Mouse (Mus musculus): ENCODE results near the gene Sin3b.

Sin3b gene

GRCm38 (mm10) chr8:72756031-72756430, 32.9 kb downstream of the Sin3b start:
- no peak for DNase-seq

DNA sequence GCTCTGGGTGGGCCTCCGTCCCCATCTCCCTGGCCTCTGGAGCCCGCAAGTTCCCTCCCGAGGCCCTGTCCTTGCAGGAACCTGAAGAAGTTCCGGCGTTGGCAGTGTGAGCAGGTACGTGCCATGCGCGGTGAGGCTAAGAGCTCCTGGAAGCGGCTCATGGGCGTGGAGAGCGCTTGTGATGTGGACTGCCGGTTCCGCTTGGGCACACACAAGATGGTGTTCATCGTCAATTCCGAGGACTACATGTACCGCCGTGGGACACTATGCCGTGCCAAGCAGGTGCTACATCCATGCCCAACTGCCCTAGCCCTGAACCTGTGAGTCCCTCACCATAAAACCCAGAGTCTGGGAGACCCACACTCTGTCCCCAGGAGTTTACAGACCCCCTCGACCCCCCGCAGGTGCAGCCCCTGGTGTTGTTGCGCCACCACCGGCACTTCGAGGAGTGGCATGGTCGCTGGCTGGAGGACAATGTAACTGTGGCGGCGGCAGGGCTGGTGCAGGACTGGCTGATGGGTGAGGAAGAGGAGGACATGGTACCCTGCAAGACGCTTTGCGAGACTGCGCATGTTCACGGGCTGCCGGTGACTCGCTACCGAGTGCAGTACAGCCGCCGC, 33.8 kb downstream of the Sin3b start:
- DNase-seq: no peak

DNA sequence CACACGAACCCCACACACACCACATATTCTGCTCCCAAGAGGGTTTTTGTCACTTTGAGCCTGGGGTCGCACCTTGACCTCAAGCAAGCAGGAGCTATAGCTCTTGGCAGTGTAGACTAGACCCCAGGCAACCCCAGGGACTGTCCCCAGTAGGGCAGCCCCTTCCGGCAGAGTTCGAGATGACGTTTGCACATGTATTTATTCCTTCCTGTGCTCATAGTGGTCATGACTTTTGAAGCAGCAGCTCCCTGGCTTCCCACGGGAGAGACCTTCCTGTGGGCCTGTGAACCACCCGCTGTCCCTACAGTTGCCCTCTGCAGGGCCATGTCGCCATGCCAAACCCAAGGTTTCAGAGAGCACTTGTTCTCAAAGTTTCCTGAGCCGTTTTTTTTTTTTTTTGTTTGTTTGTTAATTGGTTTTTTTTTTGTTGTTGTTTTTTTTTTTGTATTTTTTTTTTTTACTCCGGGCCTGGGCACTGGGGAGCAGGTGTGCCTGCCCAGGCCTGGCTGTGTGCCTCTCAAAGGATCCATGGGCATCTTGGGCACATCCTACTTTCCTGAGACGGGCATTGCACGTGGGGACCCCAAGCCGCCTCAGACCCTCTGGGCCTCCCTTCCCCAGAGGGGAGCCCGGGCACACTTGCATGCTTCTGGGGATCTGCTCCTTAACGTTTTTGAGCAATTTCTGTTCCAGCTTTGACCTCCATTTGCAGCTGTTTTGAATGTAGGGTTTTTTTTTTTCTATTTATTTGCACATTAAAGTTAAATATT, 34.5 kb downstream of the Sin3b start:
- no peak for DNase-seq

GRCm38 (mm10) chr8:72758310-72758709, 35.2 kb downstream of the Sin3b start:
- DNase-seq: no peak

DNA sequence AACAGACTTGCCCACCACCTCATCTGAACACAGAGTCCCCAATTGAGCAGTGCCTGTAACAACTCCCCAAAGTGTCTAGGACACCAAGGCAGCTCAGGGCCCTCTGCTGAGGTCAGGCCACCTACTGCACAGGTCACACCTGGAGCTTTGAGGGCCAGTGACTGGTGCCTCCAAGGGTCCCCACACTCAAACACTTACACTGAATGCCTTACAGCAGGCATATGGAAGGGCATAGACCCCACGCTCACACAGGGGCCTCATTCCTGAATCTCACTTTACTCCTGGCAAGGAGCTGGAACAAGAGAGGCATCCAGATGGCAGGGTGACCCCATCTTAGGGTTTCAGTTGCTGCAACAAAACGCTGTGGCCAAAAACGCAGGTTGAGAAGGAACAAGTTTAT, 37.1 kb downstream of the Sin3b start:
- no peak for DNase-seq

DNA sequence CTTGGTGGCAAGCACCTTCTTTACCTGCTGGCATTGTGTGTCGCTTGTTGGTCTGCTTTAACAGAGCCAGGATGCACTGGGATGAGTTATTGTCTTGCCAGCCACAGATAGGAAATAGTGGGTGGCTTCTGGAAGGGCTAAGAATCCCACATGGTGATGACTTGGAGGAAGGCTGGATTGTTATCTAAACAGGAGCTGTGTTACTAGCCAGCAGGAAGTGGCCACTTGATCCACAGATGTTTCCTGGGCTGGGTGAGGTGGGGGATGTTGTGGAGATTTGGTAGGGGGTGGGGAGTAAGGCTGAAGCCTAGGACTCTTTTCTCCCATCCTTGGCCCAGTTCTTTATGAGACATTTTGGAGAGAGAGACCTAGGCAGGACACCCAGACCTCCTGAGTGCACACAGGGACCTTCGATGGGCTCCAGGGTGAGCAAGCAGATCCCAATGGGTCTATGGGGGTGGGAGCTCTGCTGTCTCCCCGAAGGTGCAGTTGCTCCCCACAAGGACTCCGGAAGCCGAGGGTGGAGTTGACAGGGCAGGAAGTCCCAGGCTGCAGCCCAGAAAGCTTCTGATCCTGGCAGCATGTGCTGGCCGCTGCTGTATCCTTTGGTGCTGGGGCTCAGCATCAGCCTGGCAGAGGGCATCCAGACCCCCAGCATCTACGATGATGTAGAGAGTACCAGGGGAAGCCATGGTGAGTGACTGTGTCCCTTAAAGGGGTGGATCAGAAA, 38.4 kb downstream of the Sin3b start, which contains the start of gene F2rl3:
Gene F2rl3, plus strand, starts transcription at position 559 of the 730 bp plus-strand sequence.
- no peak for DNase-seq

DNA sequence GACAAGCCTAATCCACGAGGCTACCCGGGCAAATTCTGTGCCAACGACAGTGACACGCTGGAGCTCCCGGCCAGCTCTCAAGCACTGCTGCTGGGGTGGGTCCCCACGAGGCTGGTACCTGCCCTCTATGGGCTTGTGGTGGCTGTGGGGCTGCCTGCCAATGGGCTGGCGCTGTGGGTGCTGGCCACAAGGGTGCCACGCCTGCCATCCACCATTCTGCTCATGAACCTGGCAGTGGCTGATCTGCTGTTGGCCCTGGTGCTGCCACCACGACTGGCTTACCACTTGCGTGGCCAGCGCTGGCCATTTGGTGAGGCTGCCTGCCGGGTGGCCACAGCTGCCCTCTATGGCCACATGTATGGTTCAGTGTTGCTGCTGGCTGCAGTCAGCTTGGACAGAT, 39.2 kb downstream of the Sin3b start:
- DNase-seq: no peak

DNA sequence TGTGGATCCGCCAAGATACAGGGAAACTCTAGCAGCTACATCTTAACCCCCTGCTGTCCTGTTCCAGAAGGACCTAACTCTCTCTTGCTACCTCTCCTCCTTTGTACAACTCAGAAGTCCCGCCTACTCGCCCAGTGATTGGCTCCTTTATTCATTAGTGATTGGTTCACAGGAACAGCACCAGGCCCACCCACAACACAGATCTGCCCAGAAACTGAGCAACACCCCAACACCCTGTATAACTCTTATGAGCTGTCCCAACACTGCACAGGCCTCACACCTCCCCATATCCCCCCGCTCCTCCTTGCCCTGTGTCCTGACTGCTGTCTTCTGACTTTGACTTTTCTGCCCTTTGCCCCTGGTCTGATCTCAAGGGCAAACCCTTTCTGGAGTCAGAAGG, 42.6 kb downstream of the Sin3b start:
- no peak for DNase-seq

GRCm38 (mm10) chr8:72766777-72767176, 43.7 kb downstream of the Sin3b start:
- no peak for DNase-seq

DNA sequence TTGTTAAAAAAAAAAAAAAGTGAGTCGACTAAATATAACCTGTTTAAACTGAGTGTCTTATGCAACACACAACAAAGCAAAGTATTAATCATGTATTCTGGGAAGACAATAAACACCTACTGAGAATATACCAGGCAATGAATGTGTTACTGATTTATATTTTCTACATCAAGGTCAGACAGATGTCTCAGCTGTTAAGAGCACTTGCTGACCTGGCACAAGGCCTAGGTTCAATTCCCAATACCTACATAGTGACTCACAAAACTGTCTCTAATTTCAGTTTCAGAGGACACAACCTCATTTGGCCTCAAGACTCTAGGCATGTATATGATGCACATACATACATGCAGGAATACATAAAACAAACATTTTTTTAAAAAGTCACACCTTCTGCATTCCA, 54.7 kb downstream of the Sin3b start:
- no peak for DNase-seq

DNA sequence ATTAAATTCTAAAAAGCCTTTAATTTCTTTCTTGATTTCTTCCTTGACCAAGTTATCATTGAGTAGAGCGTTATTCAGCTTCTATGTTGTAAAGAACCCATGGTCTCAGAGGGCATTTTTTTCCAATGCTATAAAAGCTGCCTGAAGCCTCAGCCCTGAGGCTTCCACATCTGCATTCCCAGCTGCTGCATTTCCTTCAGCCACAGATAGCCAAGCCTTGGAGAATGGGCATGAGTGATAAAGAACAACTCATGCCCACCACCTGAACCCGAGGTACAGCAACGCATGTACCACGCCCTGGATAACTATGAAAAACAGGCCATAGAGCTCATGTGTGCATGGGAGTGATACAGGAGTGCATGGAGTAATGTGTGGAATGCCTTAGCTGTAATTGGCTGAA, 57.6 kb downstream of the Sin3b start:
- no peak for DNase-seq

DNA sequence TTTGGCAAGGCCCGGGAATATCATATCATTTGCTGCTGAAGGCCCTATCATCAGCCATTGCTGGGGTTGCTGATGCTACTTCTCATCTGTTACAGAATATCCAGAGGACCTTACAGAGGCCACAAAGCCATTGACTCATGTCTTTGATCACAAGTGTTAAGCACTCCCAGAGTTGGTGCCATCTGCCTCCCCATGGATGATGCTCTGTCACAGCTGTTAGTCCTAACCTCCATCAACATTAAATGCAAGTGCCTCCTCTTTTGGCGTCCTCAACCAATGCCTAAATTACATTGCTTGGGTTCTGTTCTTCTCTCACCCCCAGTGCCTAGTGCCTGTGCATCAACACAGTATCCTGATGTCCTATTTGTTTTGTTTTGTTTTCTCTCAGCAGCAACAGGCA, 78.5 kb downstream of the Sin3b start:
- DNase-seq: no peak
